Mouse (Mus musculus) erythroblast, embryonic 14.5 days (primary cell): ENCODE measurements around the gene Tspo2.

Experiments used
- GATA1 ChIP-seq: IDR thresholded peaks from 2 replicates; pipeline ENCODE4 v1.6.1; 2012; ENCODE audit warnings: low read length, inconsistent platforms, mixed read lengths
- TAL1 ChIP-seq: IDR thresholded peaks from 3 replicates; pipeline ENCODE4 v1.6.1; 2012; ENCODE audit warnings: low read length, inconsistent platforms, mixed read lengths

DNA sequence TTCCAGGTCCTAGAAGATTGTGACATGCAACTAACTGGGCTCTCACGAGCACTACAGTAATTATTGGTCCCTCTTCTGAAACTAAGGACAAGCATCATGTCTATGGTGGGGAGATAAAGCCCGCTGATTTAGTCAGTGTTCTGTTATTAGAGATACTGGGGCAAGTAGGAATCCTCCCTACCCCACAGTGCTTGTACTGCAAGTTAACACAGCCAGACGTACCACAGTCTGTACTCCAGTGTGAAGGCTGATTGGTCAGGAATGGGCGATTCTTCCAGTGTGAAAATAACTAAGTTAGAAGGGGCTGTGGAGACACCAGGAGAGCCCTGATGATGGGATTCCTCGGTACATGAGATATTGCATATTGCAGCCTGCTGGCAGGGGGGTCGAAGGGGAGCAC, 33.8 kb downstream of the Tspo2 start:
- TF ChIP-seq GATA1 (no peak), TAL1 (no peak)
